In the genomic region with DNA sequence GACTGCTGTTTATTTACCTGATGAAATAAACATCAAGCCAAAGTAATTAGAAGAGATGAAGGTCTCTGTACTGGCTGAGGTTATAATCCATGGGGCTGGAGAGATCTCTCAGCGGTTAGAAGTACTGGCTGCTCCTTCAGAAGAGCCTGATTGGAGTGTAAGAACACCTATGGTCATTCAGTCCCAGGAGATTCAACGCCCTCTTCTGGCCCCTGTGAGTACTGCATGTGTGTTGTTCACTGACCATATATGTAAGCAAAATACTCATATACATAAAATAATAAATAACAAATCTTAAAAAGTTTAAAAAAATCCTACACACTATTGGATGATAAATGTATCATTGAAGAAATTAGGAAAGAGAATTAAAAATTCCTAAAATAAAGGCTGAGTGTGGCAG, we compare ENCODE assay signal across 13 mouse cellular contexts. TPM values are rescaled to one million over a fixed set of nuclear protein-coding genes. Genes with fewer than 3 reads are reported as not detected.
DNase-seq lines count a peak whose midpoint lies in the region; ATAC-seq and TF ChIP-seq lines count a peak whose summit lies in the region.
"Had no signal": no experiment of that assay in that cellular context is flagged by ENCODE, and none has a peak within 500 bp of the region (broad histone marks: within the 10 kb centered on the region; RNA-seq: fewer than 3 reads in every experiment).

No protein-coding gene starts in this region.

- no peaks in the 10 kb centered on the region for H3K27me3 ChIP-seq in heart, adult 2 months (ENCODE audit: control insufficient read depth, insufficient read depth, low read length)
- no peaks in the 10 kb centered on the region for H3K27me3 ChIP-seq in heart, embryonic 10.5 days (ENCODE audit: insufficient read depth, poor library complexity, severe bottlenecking)
- H3K27me3 ChIP-seq in lung, postnatal 0 days (replicated peaks; ENCODE audit: insufficient read depth, low read length): no peaks in the 10 kb centered on the region
- H3K27me3 ChIP-seq in splenic B cell, adult 2 months (ENCODE audit: control insufficient read depth, insufficient read depth, low read length, poor library complexity, severe bottlenecking): no peaks in the 10 kb centered on the region
- H3K27me3 ChIP-seq: liver, embryonic 15.5 days had no signal

- DNase-seq in heart, adult 2 months: no peak
- DNase-seq in heart, embryonic 10.5 days (ENCODE audit: low spot score): no peak
- DNase-seq in lung, postnatal 0 days (ENCODE audit: low spot score): no peak
- DNase-seq in lung, postnatal 4 days: no peak
- DNase-seq in ES-E14 (ENCODE audit: low read depth, low spot score): peak; percentile 54
- DNase-seq in splenic B cell, adult 2 months (ENCODE audit: low read depth, low spot score): peak; percentile 44
- no peak for DNase-seq in urinary bladder, postnatal 36 days (ENCODE audit: low spot score in 2 of 2)
- DNase-seq in ovary, adult 18-20 months (ENCODE audit: low spot score): no peak
- DNase-seq: adrenal gland, postnatal 25 days; cerebellum, postnatal 36 days; gastrocnemius, postnatal 36 days had no signal

- TF ChIP-seq POLR2A in heart, adult 2 months (IDR thresholded peaks at IDR 0.05; ENCODE audit: insufficient read depth, low read depth, low read length): no peak

- no peaks in the 10 kb centered on the region for H3K79me2 ChIP-seq in heart, adult 2 months (replicated peaks; ENCODE audit: control insufficient read depth, insufficient read depth, low read length)

- no peaks in the 10 kb centered on the region for H3K36me3 ChIP-seq in heart, adult 2 months (ENCODE audit: control insufficient read depth, insufficient read depth, low read length)
- no peaks in the 10 kb centered on the region for H3K36me3 ChIP-seq in heart, embryonic 10.5 days
- H3K36me3 ChIP-seq in lung, postnatal 0 days (ENCODE audit: insufficient read depth, low read length): no peaks in the 10 kb centered on the region
- no peaks in the 10 kb centered on the region for H3K36me3 ChIP-seq in ES-E14 (ENCODE audit: control insufficient read depth, insufficient read depth, low read length, poor library complexity, severe bottlenecking)
- H3K36me3 ChIP-seq in splenic B cell, adult 2 months (ENCODE audit: control insufficient read depth, insufficient read depth, low read length, poor library complexity, severe bottlenecking): no peaks in the 10 kb centered on the region
- H3K36me3 ChIP-seq: liver, embryonic 15.5 days had no signal

- no peak overlapping the region for H3K27ac ChIP-seq in heart, adult 2 months
- no peak overlapping the region for H3K27ac ChIP-seq in heart, embryonic 10.5 days
- no peak overlapping the region for H3K27ac ChIP-seq in lung, postnatal 0 days (ENCODE audit: low read length)
- H3K27ac ChIP-seq in ES-E14 (ENCODE audit: insufficient read depth, low read depth, low read length, poor library complexity, severe bottlenecking): no peak overlapping the region
- H3K27ac ChIP-seq: hindbrain, embryonic 14.5 days; liver, embryonic 15.5 days had no signal

- no peak overlapping the region for H3K4me2 ChIP-seq in lung, postnatal 0 days (replicated peaks; ENCODE audit: low read depth, low read length)
- H3K4me2 ChIP-seq: hindbrain, embryonic 14.5 days; liver, embryonic 15.5 days had no signal

- no peak overlapping the region for H3K9ac ChIP-seq in heart, adult 2 months (ENCODE audit: low read depth, low read length)
- H3K9ac ChIP-seq in lung, postnatal 0 days (replicated peaks; ENCODE audit: low read depth): no peak overlapping the region
- H3K9ac ChIP-seq in ES-E14 (ENCODE audit: insufficient read depth, low read depth, low read length, poor library complexity, severe bottlenecking): no peak overlapping the region
- H3K9ac ChIP-seq: hindbrain, embryonic 14.5 days; liver, embryonic 15.5 days had no signal

- no peaks in the 10 kb centered on the region for H3K9me3 ChIP-seq in heart, embryonic 10.5 days
- no peaks in the 10 kb centered on the region for H3K9me3 ChIP-seq in lung, postnatal 0 days (ENCODE audit: low read length)
- H3K9me3 ChIP-seq in ES-E14 (ENCODE audit: control insufficient read depth, insufficient read depth, low read depth, low read length): no peaks in the 10 kb centered on the region
- H3K9me3 ChIP-seq: liver, embryonic 15.5 days had no signal

- H3K4me1 ChIP-seq in heart, adult 2 months (ENCODE audit: control insufficient read depth, insufficient read depth, low read length): no peaks in the 10 kb centered on the region
- H3K4me1 ChIP-seq in heart, embryonic 10.5 days: no peaks in the 10 kb centered on the region
- no peaks in the 10 kb centered on the region for H3K4me1 ChIP-seq in lung, postnatal 0 days (ENCODE audit: insufficient read depth, low read depth, low read length)
- peaks cover 0 to 2% of the 10 kb centered on the region in 2 experiments; a peak in 1 of 4 replicates for H3K4me1 ChIP-seq in ES-E14 (ENCODE audit: control insufficient read depth in 2 of 2, insufficient read depth in 2 of 2, low read length in 2 of 2, poor library complexity in 1 of 2)

- TF ChIP-seq CTCF in heart, adult 2 months (IDR thresholded peaks at IDR 0.05): peak; percentile 36
- peak; percentile 33 for TF ChIP-seq CTCF in lung, postnatal 0 days (IDR thresholded peaks at IDR 0.05)

- TF ChIP-seq EP300 in heart, adult 2 months (IDR thresholded peaks at IDR 0.05; ENCODE audit: insufficient read depth, low read depth, low read length): no peak
- no peak for TF ChIP-seq EP300 in lung, postnatal 0 days (IDR thresholded peaks at IDR 0.05)

- ATAC-seq in lung, postnatal 0 days: no peak

- intact Hi-C loops in heart, adult 2 months (cut with DNase I): no loop called here

- no peak overlapping the region for H3K4me3 ChIP-seq in heart, adult 2 months
- no peak overlapping the region for H3K4me3 ChIP-seq in heart, embryonic 10.5 days
- no peak overlapping the region for H3K4me3 ChIP-seq in lung, postnatal 0 days (ENCODE audit: low read depth, low read length)
- H3K4me3 ChIP-seq in ES-E14 (ENCODE audit: insufficient read depth in 1 of 2, low read depth in 1 of 2, low read length in 2 of 2, poor library complexity in 1 of 2, severe bottlenecking in 1 of 2): no peak overlapping the region
- H3K4me3 ChIP-seq: liver, embryonic 15.5 days had no signal

- in situ Hi-C loops in ES-E14 (cut with MboI; ENCODE audit: low sequenced_read_pairs in 2 of 2, unreplicated experiment in 2 of 2): no loop called here

- WGBS in heart, adult 2 months: 37% methylated on average over 2 of the region's 2 CpGs
- WGBS in heart, embryonic 10.5 days: 31% methylated on average over 2 of the region's 2 CpGs
- WGBS in lung, postnatal 0 days: 40% methylated on average over 2 of the region's 2 CpGs

TF ChIP-seq in ES-E14, 5 proteins besides CTCF, POLR2A, EP300 and RAD21:
- peak; percentile 47; the same call in 1 of the 2 replicates for TF ChIP-seq ZC3H11A (IDR thresholded peaks at IDR 0.05; ENCODE audit: borderline replicate concordance, low read depth, low read length)
- TF ChIP-seq CHD2 (IDR thresholded peaks at IDR 0.05; ENCODE audit: low read depth, low read length): no peak

RNA-seq across cellular contexts. Expression of a gene that starts 17.3 kb away (rescaled TPM):
- total RNA-seq in heart, adult 2 months (2021): 10 to 100 TPM in 1 of 2 experiments, 1 to 10 TPM in 1; 5.0 to 19.7 TPM
- polyA plus RNA-seq in heart, adult 2 months (2012; rRNA removed): 10.8 and 36.4 TPM in 2 replicates
- 108 and 192 TPM in 2 replicates for polyA plus RNA-seq in heart, embryonic 10.5 days (2016; fragmentation: Nextera tagmentation; extraction: Ambion mirVana)
- 137 and 146 TPM in 2 replicates for polyA plus RNA-seq in lung, postnatal 0 days (2015; fragmentation: Nextera tagmentation; extraction: Ambion mirVana)
- total RNA-seq in ES-E14 (2012; rRNA removed): 30.9 and 84.4 TPM in 2 replicates

RNA-seq across cellular contexts. Expression of a gene that starts 20.0 kb away (rescaled TPM):
- total RNA-seq in heart, adult 2 months (2021): 100 to 1,000 TPM; 112 to 121 TPM
- polyA plus RNA-seq in heart, adult 2 months (2012; rRNA removed): 27.4 and 34.1 TPM in 2 replicates
- polyA plus RNA-seq in heart, embryonic 10.5 days (2016; fragmentation: Nextera tagmentation; extraction: Ambion mirVana): 90.1 and 96.5 TPM in 2 replicates
- polyA plus RNA-seq in lung, postnatal 0 days (2015; fragmentation: Nextera tagmentation; extraction: Ambion mirVana): 34.2 and 36.8 TPM in 2 replicates
- 30.0 and 32.9 TPM in 2 replicates for total RNA-seq in ES-E14 (2012; rRNA removed)

RNA-seq across cellular contexts. Expression of a gene that starts 36.9 kb away (rescaled TPM):
- total RNA-seq in heart, adult 2 months (2021): 10 to 100 TPM in 1 of 2 experiments, 1 to 10 TPM in 1; 7.9 to 18.6 TPM
- polyA plus RNA-seq in heart, adult 2 months (2012; rRNA removed): 77.3 and 95.5 TPM in 2 replicates
- polyA plus RNA-seq in heart, embryonic 10.5 days (2016; fragmentation: Nextera tagmentation; extraction: Ambion mirVana): 15.2 and 15.9 TPM in 2 replicates
- 9.1 and 21.1 TPM in 2 replicates for polyA plus RNA-seq in lung, postnatal 0 days (2015; fragmentation: Nextera tagmentation; extraction: Ambion mirVana)
- 13.3 and 20.6 TPM in 2 replicates for total RNA-seq in ES-E14 (2012; rRNA removed)

Comparison
In these comparisons a context has a peak if more than half of its experiments do, and no peak if none do; other contexts are left out.
1. DNase-seq: peak in ES-E14 (single experiment) and splenic B cell, adult 2 months (single experiment); none in heart, adult 2 months (0 of 2), heart, embryonic 10.5 days (single experiment), lung, postnatal 0 days (single experiment), lung, postnatal 4 days (0 of 2), urinary bladder, postnatal 36 days (0 of 2) and ovary, adult 18-20 months (single experiment).